Mouse (Mus musculus) thymus, adult 2 months (tissue): ENCODE results near the gene Cd24a.

Source experiments
- CTCF ChIP-seq: fragments of 200-500 bp; IDR thresholded peaks from 2 replicates; pipeline ENCODE4 v1.5.1; 2012; ENCODE audit warnings: mild to moderate bottlenecking, control low read depth, low read length, moderate library complexity, borderline replicate concordance; ENCODE audit not compliant: control insufficient read depth, poor library complexity, insufficient read depth; ENCODE audit errors: extremely low read depth
- POLR2A ChIP-seq: fragments of 200-500 bp; IDR thresholded peaks from 2 replicates; pipeline ENCODE4 v1.6.1; 2012; ENCODE audit warnings: mild to moderate bottlenecking, low read length, control low read depth, moderate library complexity; ENCODE audit not compliant: control insufficient read depth, poor library complexity, insufficient read depth; ENCODE audit errors: extremely low read depth

GRCm38 (mm10) chr10:43601511-43602396 lies 23.7 kb downstream of the Cd24a start:
- TF ChIP-seq CTCF (no peak), POLR2A (no peak)
